Mouse (Mus musculus): Measurements from ENCODE around the gene Fam206a.

GRCm38 (mm10) chr4:56771065-56771464, 31.1 kb upstream of the Fam206a start:
- TF ChIP-seq CTCF (IDR thresholded peaks at IDR 0.05; ENCODE audit: low read depth) (no peak), EP300 (IDR thresholded peaks at IDR 0.05; ENCODE audit: low read depth) (no peak)
